8 mouse cellular contexts compared by ENCODE assay signal in the genomic region with DNA sequence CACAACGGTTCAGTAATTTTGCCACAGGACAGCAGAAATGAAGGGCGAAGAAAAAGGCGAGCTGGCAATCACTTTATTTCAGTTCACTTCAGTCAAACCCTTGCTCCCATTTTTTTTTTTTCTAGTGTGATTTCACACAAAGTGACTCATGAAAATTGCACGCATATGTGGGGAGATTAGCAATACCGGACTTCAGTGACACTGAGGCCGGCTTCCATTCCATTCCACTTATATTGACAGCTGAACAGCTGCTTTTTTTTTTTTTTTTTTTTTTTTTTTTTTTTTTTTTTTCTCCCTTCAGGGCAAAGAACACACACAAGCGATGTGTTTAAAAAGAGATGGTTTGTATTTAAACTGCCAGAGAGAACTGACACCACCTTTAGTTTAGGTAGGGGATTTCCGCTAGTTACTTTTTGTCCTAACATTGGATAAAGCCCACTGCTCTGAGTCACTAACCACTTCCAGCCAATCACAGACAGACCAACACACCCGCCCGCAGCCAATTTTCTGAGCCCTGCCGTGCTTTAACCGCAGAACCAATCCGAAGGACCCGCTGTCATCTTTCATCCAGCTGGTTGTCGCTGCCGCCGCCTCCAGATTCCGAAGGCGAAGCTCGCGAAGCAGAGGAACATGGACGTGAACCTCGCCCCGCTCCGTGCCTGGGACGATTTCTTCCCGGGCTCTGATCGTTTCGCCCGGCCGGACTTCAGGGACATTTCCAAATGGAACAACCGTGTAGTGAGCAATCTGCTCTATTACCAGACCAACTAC. TPM values are rescaled to one million over a fixed set of nuclear protein-coding genes. Genes with fewer than 3 reads are reported as not detected.
DNase-seq lines count a peak whose midpoint lies in the region; ATAC-seq lines count a peak whose summit lies in the region.

TSS of gene Arl6ip5 (plus strand) at position 499 of the 771 bp plus-strand sequence.

- ATAC-seq in megakaryocyte progenitor cell, adult 5-6 weeks (replicated peaks; ENCODE audit: poor library complexity), result peak; percentile 70

- peak; percentile 98 for DNase-seq in adipocyte (ENCODE audit: low spot score)
- DNase-seq in embryo, embryonic 10 days (ENCODE audit: low spot score), result peak; percentile 93
- DNase-seq in gastrocnemius, postnatal 10 days, result peak; percentile 83
- DNase-seq in induced T-regulatory cell, adult 2 months (ENCODE audit: low read depth), result peak; percentile 96
- peak; percentile 64 to 90 for DNase-seq in left cerebral cortex, adult 9 months (ENCODE audit: low spot score in 2 of 2)
- DNase-seq in right cerebral cortex, postnatal 14 days, result peak; percentile 86
- DNase-seq in urinary bladder, postnatal 4 days (ENCODE audit: low spot score in 2 of 2), result peak; percentile 81 to 88

RNA-seq across cellular contexts. Expression of gene Arl6ip5, which starts in this region (rescaled TPM):
- 100 to 1,000 TPM; 238 to 249 TPM for total RNA-seq in gastrocnemius, postnatal 10 days (2021)
- 55.4 and 57.6 TPM in 2 replicates for total RNA-seq in megakaryocyte progenitor cell, adult 5-6 weeks (2015)
- 54.3 and 55.8 TPM in 2 replicates for total RNA-seq in megakaryocyte progenitor cell, adult 5-6 weeks (2017)

Comparison
In these comparisons a context has a peak if more than half of its experiments do, and no peak if none do; other contexts are left out.
1. Peak in every context shown above with its lines: DNase-seq and ATAC-seq.
2. RNA of gene Arl6ip5 (total RNA-seq): 238 to 249 TPM in gastrocnemius, postnatal 10 days; 54.3 to 57.6 TPM in megakaryocyte progenitor cell, adult 5-6 weeks; every median in the first group is over 4 times any median in the second.